8 mouse cellular contexts compared by ENCODE assay signal in genomic region chr11:104289199-104290031, GRCm38 (mm10). TPM values are rescaled to one million over a fixed set of nuclear protein-coding genes. Genes with fewer than 3 reads are reported as not detected.
DNase-seq lines count a peak whose midpoint lies in the region; ATAC-seq and TF ChIP-seq lines count a peak whose summit lies in the region.

No protein-coding gene starts in this region.

- TF ChIP-seq POLR2A in MEL (IDR thresholded peaks at IDR 0.05; ENCODE audit: control insufficient read depth in 1 of 2, insufficient read depth in 1 of 2, low read depth in 1 of 2, low read length in 2 of 2, poor library complexity in 1 of 2): peak; percentile 75 to 79; a peak in 3 of 4 replicates

- peak overlapping the region; percentile 83 for H3K27ac ChIP-seq in MEL (ENCODE audit: control insufficient read depth, low read depth, low read length)
- peak overlapping the region; percentile 5; the same call in 1 of the 2 replicates for H3K27ac ChIP-seq in forebrain, embryonic 14.5 days (ENCODE audit: low read depth, low read length)
- peak overlapping the region; percentile 94 for H3K27ac ChIP-seq in hindbrain, embryonic 10.5 days
- no peak overlapping the region for H3K27ac ChIP-seq in lung, embryonic 15.5 days

- peak; percentile 61 for ATAC-seq in forebrain, embryonic 14.5 days
- ATAC-seq in lung, embryonic 15.5 days (ENCODE audit: borderline replicate concordance, extremely low read depth, low FRiP score, low TSS enrichment): peak; percentile 41; the same call in 1 of the 2 replicates

- DNase-seq in MEL (ENCODE audit: low read depth, low spot score): peak; percentile 97
- peak; percentile 88 for DNase-seq in cerebellum, adult 11-12 months
- DNase-seq in forebrain, embryonic 14.5 days (ENCODE audit: low spot score): peak; percentile 57
- DNase-seq in hindbrain, embryonic 10.5 days (ENCODE audit: low spot score): peak; percentile 83
- peak; percentile 60 to 67 for DNase-seq in layer of hippocampus, adult 8-10 months (ENCODE audit: low spot score in 2 of 2)
- DNase-seq in ovary, postnatal 14 days (ENCODE audit: low spot score): peak; percentile 41
- peak; percentile 61 for DNase-seq in thymus, postnatal 25 days

- WGBS in forebrain, embryonic 14.5 days: 18% methylated on average over 13 of the region's 13 CpGs
- WGBS in hindbrain, embryonic 10.5 days: 16% methylated on average over 13 of the region's 13 CpGs
- WGBS in lung, embryonic 15.5 days: 21% methylated on average over 13 of the region's 13 CpGs

- peak; percentile 99 for TF ChIP-seq RAD21 in MEL (IDR thresholded peaks at IDR 0.05; ENCODE audit: low read depth, low read length)

- H3K4me3 ChIP-seq in MEL (ENCODE audit: control insufficient read depth in 1 of 2, insufficient read depth in 1 of 2, low read depth in 2 of 2, low read length in 2 of 2): peak overlapping the region; percentile 43 to 52
- H3K4me3 ChIP-seq in forebrain, embryonic 14.5 days (ENCODE audit: low read depth, low read length): no peak overlapping the region
- peak overlapping the region; percentile 29 for H3K4me3 ChIP-seq in hindbrain, embryonic 10.5 days
- H3K4me3 ChIP-seq in lung, embryonic 15.5 days: no peak overlapping the region

- peaks cover 0 to 23% of the 10 kb centered on the region in 2 experiments; a peak in 2 of 4 replicates for H3K36me3 ChIP-seq in MEL (ENCODE audit: control insufficient read depth in 1 of 2, insufficient read depth in 2 of 2, low read length in 2 of 2)
- peaks cover 22% of the 10 kb centered on the region; the same call in 1 of the 2 replicates for H3K36me3 ChIP-seq in forebrain, embryonic 14.5 days (ENCODE audit: control insufficient read depth, insufficient read depth, low read length)
- H3K36me3 ChIP-seq in hindbrain, embryonic 10.5 days: peaks cover 7% of the 10 kb centered on the region; the same call in 1 of the 2 replicates
- no peaks in the 10 kb centered on the region for H3K36me3 ChIP-seq in lung, embryonic 15.5 days

- no peaks in the 10 kb centered on the region for H3K79me2 ChIP-seq in MEL (ENCODE audit: control insufficient read depth, insufficient read depth, low read length, poor library complexity)

- H3K4me1 ChIP-seq in MEL (ENCODE audit: control insufficient read depth in 1 of 2, insufficient read depth in 2 of 2, low read length in 2 of 2): peaks cover 18 to 43% of the 10 kb centered on the region in 2 experiments
- H3K4me1 ChIP-seq in forebrain, embryonic 14.5 days (ENCODE audit: control insufficient read depth, insufficient read depth, low read length): no peaks in the 10 kb centered on the region
- peaks cover 32% of the 10 kb centered on the region for H3K4me1 ChIP-seq in hindbrain, embryonic 10.5 days (replicated peaks)
- peaks cover 9% of the 10 kb centered on the region for H3K4me1 ChIP-seq in lung, embryonic 15.5 days

- H3K4me2 ChIP-seq in forebrain, embryonic 14.5 days (ENCODE audit: low read length): no peak overlapping the region
- no peak overlapping the region for H3K4me2 ChIP-seq in lung, embryonic 15.5 days

- peak; percentile 81 to 93 (median 91) for TF ChIP-seq CTCF in MEL (IDR thresholded peaks at IDR 0.05 in 2 of 3, conservative IDR thresholded peaks at IDR 0.05 in 1 of 3; ENCODE audit: control insufficient read depth in 1 of 3, insufficient read depth in 1 of 3, low read depth in 2 of 3, low read length in 3 of 3, poor library complexity in 1 of 3, severe bottlenecking in 1 of 3)

- TF ChIP-seq EP300 in MEL (IDR thresholded peaks at IDR 0.05; ENCODE audit: low read depth in 1 of 2, low read length in 2 of 2): no peak; a peak in 2 of 4 replicates

- peak overlapping the region; percentile 71 for H3K9ac ChIP-seq in MEL (ENCODE audit: control insufficient read depth, low read depth, low read length, poor library complexity, severe bottlenecking)
- no peak overlapping the region for H3K9ac ChIP-seq in forebrain, embryonic 14.5 days (ENCODE audit: low read length)
- no peak overlapping the region for H3K9ac ChIP-seq in lung, embryonic 15.5 days

- no peaks in the 10 kb centered on the region for H3K9me3 ChIP-seq in MEL (replicated peaks; ENCODE audit: insufficient read depth, low read length)
- no peaks in the 10 kb centered on the region for H3K9me3 ChIP-seq in forebrain, embryonic 14.5 days (replicated peaks; ENCODE audit: control insufficient read depth, low read length)
- H3K9me3 ChIP-seq in hindbrain, embryonic 10.5 days: peaks cover 3% of the 10 kb centered on the region; the same call in 1 of the 2 replicates
- H3K9me3 ChIP-seq in lung, embryonic 15.5 days: no peaks in the 10 kb centered on the region

- no peaks in the 10 kb centered on the region for H3K27me3 ChIP-seq in MEL (ENCODE audit: control insufficient read depth in 1 of 2, insufficient read depth in 2 of 2, low read length in 2 of 2)
- H3K27me3 ChIP-seq in forebrain, embryonic 14.5 days (replicated peaks; ENCODE audit: control insufficient read depth, insufficient read depth, low read length): no peaks in the 10 kb centered on the region
- 0 out of 2 replicates have a peak, but pooled peaks cover 3% of the 10 kb centered on the region for H3K27me3 ChIP-seq in hindbrain, embryonic 10.5 days (ENCODE audit: insufficient read depth, poor library complexity, severe bottlenecking)
- no peaks in the 10 kb centered on the region for H3K27me3 ChIP-seq in lung, embryonic 15.5 days

TF ChIP-seq in MEL, 35 proteins besides CTCF, POLR2A, EP300 and RAD21:
- peak; percentile 79 for TF ChIP-seq SIN3A (IDR thresholded peaks at IDR 0.05; ENCODE audit: low read length)
- peak; percentile 38; the same call in 1 of the 2 replicates for TF ChIP-seq GATA1 (IDR thresholded peaks at IDR 0.05; ENCODE audit: low read depth, low read length)
- no peak for TF ChIP-seq RCOR1 (IDR thresholded peaks at IDR 0.05; ENCODE audit: low read depth, low read length)
- TF ChIP-seq MYC (IDR thresholded peaks at IDR 0.05; ENCODE audit: low read depth, low read length): peak; percentile 64; the same call in 1 of the 2 replicates
- TF ChIP-seq TCF12 (IDR thresholded peaks at IDR 0.05; ENCODE audit: low read depth, low read length): no peak
- peak; percentile 82 for TF ChIP-seq SMC3 (IDR thresholded peaks at IDR 0.05; ENCODE audit: low read depth, low read length)
- TF ChIP-seq POLR2AphosphoS2 (IDR thresholded peaks at IDR 0.05; ENCODE audit: low read length): no peak
- TF ChIP-seq USF2 (IDR thresholded peaks at IDR 0.05; ENCODE audit: borderline replicate concordance in 1 of 2, insufficient read depth in 1 of 2, low read depth in 1 of 2, low read length in 2 of 2): no peak
- no peak for TF ChIP-seq KAT2A (conservative IDR thresholded peaks at IDR 0.05; ENCODE audit: low read depth, low read length)
- no peak for TF ChIP-seq NRF1 (IDR thresholded peaks at IDR 0.05; ENCODE audit: insufficient read depth, low read depth, low read length, poor library complexity, severe bottlenecking)
- TF ChIP-seq TBP (IDR thresholded peaks at IDR 0.05; ENCODE audit: low read depth, low read length): 0 out of 2 replicates have a peak, but pooled peaks have one; percentile 38
- peak; percentile 41; the same call in 1 of the 2 replicates for TF ChIP-seq ZNF384 (IDR thresholded peaks at IDR 0.05; ENCODE audit: low read depth, low read length)
- peak; percentile 53; the same call in 1 of the 2 replicates for TF ChIP-seq BHLHE40 (IDR thresholded peaks at IDR 0.05; ENCODE audit: borderline replicate concordance, low read depth, low read length)
- peak; percentile 67; the same call in 1 of the 2 replicates for TF ChIP-seq JUND (IDR thresholded peaks at IDR 0.05; ENCODE audit: low read depth, low read length)
- TF ChIP-seq CHD1 (IDR thresholded peaks at IDR 0.05; ENCODE audit: low read depth, low read length): no peak
- TF ChIP-seq MAZ (IDR thresholded peaks at IDR 0.05; ENCODE audit: low read depth, low read length): peak; percentile 29; the same call in 1 of the 2 replicates
- TF ChIP-seq ZKSCAN1 (IDR thresholded peaks at IDR 0.05; ENCODE audit: low read depth, low read length): 0 out of 2 replicates have a peak, but pooled peaks have one; percentile 4
- no peak for TF ChIP-seq MAX (IDR thresholded peaks at IDR 0.05; ENCODE audit: low read length)
- 0 out of 2 replicates have a peak, but pooled peaks have one; percentile 37 for TF ChIP-seq ETS1 (IDR thresholded peaks at IDR 0.05; ENCODE audit: low read depth, low read length)
- TF ChIP-seq NELFE (IDR thresholded peaks at IDR 0.05; ENCODE audit: low read depth, low read length): peak; percentile 41
- peak; percentile 86 for TF ChIP-seq CHD2 (IDR thresholded peaks at IDR 0.05; ENCODE audit: low read length)
- TF ChIP-seq ZMIZ1 (IDR thresholded peaks at IDR 0.05; ENCODE audit: low read depth, low read length): 0 out of 2 replicates have a peak, but pooled peaks have one; percentile 56
- TF ChIP-seq ZC3H11A (IDR thresholded peaks at IDR 0.05; ENCODE audit: low read depth, low read length): peak; percentile 88
- TF ChIP-seq E2F4 (IDR thresholded peaks at IDR 0.05; ENCODE audit: borderline replicate concordance, low read depth, low read length): no peak
- TF ChIP-seq UBTF (IDR thresholded peaks at IDR 0.05; ENCODE audit: borderline replicate concordance, insufficient read depth, low read depth, low read length): no peak
- TF ChIP-seq HCFC1 (IDR thresholded peaks at IDR 0.05; ENCODE audit: low read depth, low read length): peak; percentile 61

RNA-seq across cellular contexts. Expression of gene Mapt, which starts 58.2 kb away (rescaled TPM):
- 0.72 and 0.89 TPM in 2 replicates for total RNA-seq in MEL (2012; rRNA removed)
- 1 to 10 TPM in 1 of 2 experiments, not detected in 1; 1.7 TPM for polyA plus RNA-seq in MEL (2012; ENCODE audit: insufficient read depth in 1 of 2, insufficient read length in 2 of 2, low read depth in 1 of 2, low replicate concordance in 2 of 2, missing spikeins in 1 of 2)
- 354 and 601 TPM in 2 replicates for polyA plus RNA-seq in forebrain, embryonic 14.5 days (2014; fragmentation: Nextera tagmentation; extraction: Ambion mirVana)
- polyA plus RNA-seq in hindbrain, embryonic 10.5 days (2016; fragmentation: Nextera tagmentation; extraction: Ambion mirVana): 23.3 and 67.7 TPM in 2 replicates
- 100 to 1,000 TPM; 300 to 367 (median 345) TPM for total RNA-seq in layer of hippocampus, adult 8-10 months (2022)
- 6.5 and 11.0 TPM in 2 replicates for polyA plus RNA-seq in lung, embryonic 15.5 days (2015; fragmentation: Nextera tagmentation; extraction: Ambion mirVana)

Comparison
In these comparisons a context has a peak if more than half of its experiments do, and no peak if none do; other contexts are left out.
1. DNase-seq: peak in every context shown above with its lines; median percentile 97 in MEL; 88 in cerebellum, adult 11-12 months; 83 in hindbrain, embryonic 10.5 days; 64 in layer of hippocampus, adult 8-10 months; 61 in thymus, postnatal 25 days; 57 in forebrain, embryonic 14.5 days; 41 in ovary, postnatal 14 days.
2. H3K4me3 ChIP-seq: peak in MEL (2 of 2) and hindbrain, embryonic 10.5 days (single experiment); none in forebrain, embryonic 14.5 days (single experiment) and lung, embryonic 15.5 days (single experiment).